Mouse (Mus musculus) erythroblast, embryonic 14.5 days (primary cell): Measurements from ENCODE around the gene Ntpcr. TPM values are rescaled to one million over a fixed set of nuclear protein-coding genes. Genes with fewer than 3 reads are reported as not detected.

Source experiments
- H3K27me3 ChIP-seq: 2 replicates; pipeline ENCODE4 v1.6.1; 2012; ENCODE audit warnings: inconsistent platforms; ENCODE audit not compliant: control insufficient read depth
- H3K36me3 ChIP-seq: 2 replicates; pipeline ENCODE4 v1.6.1; 2012; ENCODE audit warnings: mild to moderate bottlenecking, inconsistent platforms; ENCODE audit not compliant: control insufficient read depth
- H3K4me1 ChIP-seq: 2 replicates; pipeline ENCODE4 v1.6.1; 2012; ENCODE audit warnings: inconsistent platforms; ENCODE audit not compliant: control insufficient read depth
- H3K4me3 ChIP-seq: replicated peaks from 2 replicates; pipeline ENCODE3; 2012; ENCODE audit warnings: moderate library complexity, mild to moderate bottlenecking, inconsistent platforms
- H3K9me3 ChIP-seq: 2 replicates; pipeline ENCODE4 v1.6.1; 2012; ENCODE audit warnings: low read length, inconsistent platforms, mixed read lengths; ENCODE audit not compliant: control insufficient read depth
- GATA1 ChIP-seq: IDR thresholded peaks from 2 replicates; pipeline ENCODE4 v1.6.1; 2012; ENCODE audit warnings: low read length, inconsistent platforms, mixed read lengths
- TAL1 ChIP-seq: IDR thresholded peaks from 3 replicates; pipeline ENCODE4 v1.6.1; 2012; ENCODE audit warnings: low read length, inconsistent platforms, mixed read lengths
- polyA plus RNA-seq: library from polyadenylated mRNA; stranded (reverse); fragments of >175 nt; gene quantifications from 2 replicates; pipeline ENCODE4 v1.2.3, GENCODE M21; 2012

Ntpcr gene
- polyA plus RNA-seq, 1 experiment, result 0.12 TPM

GRCm38 (mm10) chr8:125741377-125741776, 11.6 kb downstream of the Ntpcr start:
- no peaks in the 10 kb centered on the region for H3K4me1 ChIP-seq
- H3K9me3 ChIP-seq, result no peaks in the 10 kb centered on the region
- peaks cover 6% of the 10 kb centered on the region; the same call in 1 of the 2 replicates for H3K36me3 ChIP-seq
- TF ChIP-seq GATA1 (no peak), TAL1 (no peak)
- H3K27me3 ChIP-seq, result no peaks in the 10 kb centered on the region
- no peak overlapping the region for H3K4me3 ChIP-seq

GRCm38 (mm10) chr8:125741855-125742254, 12.1 kb downstream of the Ntpcr start:
- no peak for TF ChIP-seq GATA1
- no peak for TF ChIP-seq TAL1
- H3K36me3 ChIP-seq, result peaks cover 4% of the 10 kb centered on the region; the same call in 1 of the 2 replicates
- no peaks in the 10 kb centered on the region for H3K9me3 ChIP-seq
- no peaks in the 10 kb centered on the region for H3K4me1 ChIP-seq
- H3K4me3 ChIP-seq, result no peak overlapping the region
- no peaks in the 10 kb centered on the region for H3K27me3 ChIP-seq

- Histone ChIP-seq H3K4me3 (no peak overlapping the region), H3K9me3 (no peaks in the 10 kb centered on the region), H3K4me1 (no peaks in the 10 kb centered on the region), H3K27me3 (no peaks in the 10 kb centered on the region), H3K36me3 (peaks cover 3% of the 10 kb centered on the region; the same call in 1 of the 2 replicates)
- TF ChIP-seq TAL1 (no peak), GATA1 (no peak)
Observed at GRCm38 (mm10) chr8:125742406-125742805, 12.6 kb downstream of the Ntpcr start.

- H3K4me1 ChIP-seq, result no peaks in the 10 kb centered on the region
- TF ChIP-seq GATA1 (no peak), TAL1 (no peak)
- H3K4me3 ChIP-seq, result no peak overlapping the region
- H3K27me3 ChIP-seq, result no peaks in the 10 kb centered on the region
- H3K36me3 ChIP-seq, result peaks cover 3% of the 10 kb centered on the region; the same call in 1 of the 2 replicates
- no peaks in the 10 kb centered on the region for H3K9me3 ChIP-seq
Observed at GRCm38 (mm10) chr8:125744914-125745576, 15.3 kb downstream of the Ntpcr start.

GRCm38 (mm10) chr8:125747390-125747789, 17.6 kb downstream of the Ntpcr start:
- Histone ChIP-seq H3K27me3 (no peaks in the 10 kb centered on the region), H3K4me1 (no peaks in the 10 kb centered on the region), H3K9me3 (no peaks in the 10 kb centered on the region), H3K4me3 (no peak overlapping the region), H3K36me3 (peaks cover 3% of the 10 kb centered on the region; the same call in 1 of the 2 replicates)
- TF ChIP-seq TAL1 (no peak), GATA1 (no peak)

GRCm38 (mm10) chr8:125750846-125751245, 21.1 kb downstream of the Ntpcr start:
- H3K9me3 ChIP-seq, result no peaks in the 10 kb centered on the region
- no peak for TF ChIP-seq GATA1
- no peak for TF ChIP-seq TAL1

GRCm38 (mm10) chr8:125755896-125756295, 26.1 kb downstream of the Ntpcr start:
- Histone ChIP-seq H3K4me1 (no peaks in the 10 kb centered on the region), H3K27me3 (no peaks in the 10 kb centered on the region), H3K36me3 (no peaks in the 10 kb centered on the region), H3K4me3 (no peak overlapping the region), H3K9me3 (no peaks in the 10 kb centered on the region; the same call in 1 of the 2 replicates)
- TF ChIP-seq GATA1, result no peak
- TF ChIP-seq TAL1, result no peak; the same call in 2 of the 3 replicates

More at GRCm38 (mm10) chr8:125750846-125751245, 21.1 kb downstream of the Ntpcr start:
- Histone ChIP-seq H3K4me3 (no peak overlapping the region), H3K27me3 (no peaks in the 10 kb centered on the region), H3K36me3 (peaks cover 3% of the 10 kb centered on the region; the same call in 1 of the 2 replicates), H3K4me1 (no peaks in the 10 kb centered on the region)

- H3K9me3 ChIP-seq, result no peaks in the 10 kb centered on the region; the same call in 1 of the 2 replicates
- H3K36me3 ChIP-seq, result no peaks in the 10 kb centered on the region
- no peaks in the 10 kb centered on the region for H3K27me3 ChIP-seq
- TF ChIP-seq GATA1, result no peak
- TF ChIP-seq TAL1, result no peak
- H3K4me3 ChIP-seq, result no peak overlapping the region
- H3K4me1 ChIP-seq, result no peaks in the 10 kb centered on the region
Observed at GRCm38 (mm10) chr8:125756391-125757105, 26.8 kb downstream of the Ntpcr start.

GRCm38 (mm10) chr8:125757106-125757496, 27.3 kb downstream of the Ntpcr start:
- Histone ChIP-seq H3K36me3 (no peaks in the 10 kb centered on the region), H3K4me1 (no peaks in the 10 kb centered on the region), H3K27me3 (no peaks in the 10 kb centered on the region), H3K4me3 (no peak overlapping the region), H3K9me3 (no peaks in the 10 kb centered on the region; the same call in 1 of the 2 replicates)
- TF ChIP-seq GATA1 (no peak), TAL1 (no peak)
